Mouse (Mus musculus) left cerebral cortex, adult 8-10 months (tissue): ENCODE results near the gene Lrp11. TPM values are rescaled to one million over a fixed set of nuclear protein-coding genes. Genes with fewer than 3 reads are reported as not detected.
"Not testable (repeated sequence)": the region's sequence is repeated elsewhere in the genome, so short reads cannot be mapped to it uniquely, and the experiment has no call there.

Experiments used
- DNase-seq, 2 experiments: peaks; one replicate each; pipeline ENCODE4 v3.0.0; 2022; ENCODE audit warnings: low spot score in 2 of 2
- total RNA-seq, 4 experiments: library from RNA; stranded (reverse); gene quantifications; 2 replicates each; pipeline ENCODE4 v1.2.4; 2022

Lrp11 gene
- total RNA-seq, result 100 to 1,000 TPM; 133 to 153 (median 140) TPM

DNA sequence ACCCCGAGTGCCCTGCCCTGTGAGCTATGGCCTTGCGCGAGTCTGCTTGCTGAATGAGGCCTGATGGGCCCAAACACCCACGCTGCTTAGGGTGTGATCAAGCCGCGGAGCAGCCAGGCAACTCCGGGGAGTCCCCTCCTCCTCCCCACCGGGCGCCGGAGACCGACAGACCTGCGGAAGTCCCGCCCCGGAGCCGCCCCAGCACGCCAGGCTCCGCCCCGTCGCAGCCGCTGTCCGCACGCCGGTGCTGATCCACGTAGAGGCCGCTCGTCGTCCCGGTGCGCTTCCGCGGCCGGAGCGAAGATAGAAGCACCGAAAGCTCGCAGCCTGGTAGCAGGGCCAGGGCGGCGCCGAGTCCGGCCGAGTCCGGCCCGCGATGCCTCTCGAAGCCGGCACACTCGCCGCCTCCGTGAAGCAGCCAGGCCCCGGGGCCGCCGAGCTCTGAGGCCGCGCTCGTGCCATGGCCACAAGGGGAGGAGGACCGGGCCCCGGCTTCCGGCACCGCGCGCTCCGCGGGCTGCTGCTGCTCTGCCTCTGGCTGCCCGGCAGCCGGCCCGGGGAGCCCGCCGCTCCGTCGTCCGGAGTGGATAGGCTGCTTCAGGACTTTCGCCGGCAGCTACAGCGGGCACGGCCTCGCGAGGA lies at the start of gene Lrp11:
Gene Lrp11 (plus strand): TSS at position 209 of the 642 bp plus-strand sequence.
- DNase-seq, result peak; percentile 80 to 84

DNA sequence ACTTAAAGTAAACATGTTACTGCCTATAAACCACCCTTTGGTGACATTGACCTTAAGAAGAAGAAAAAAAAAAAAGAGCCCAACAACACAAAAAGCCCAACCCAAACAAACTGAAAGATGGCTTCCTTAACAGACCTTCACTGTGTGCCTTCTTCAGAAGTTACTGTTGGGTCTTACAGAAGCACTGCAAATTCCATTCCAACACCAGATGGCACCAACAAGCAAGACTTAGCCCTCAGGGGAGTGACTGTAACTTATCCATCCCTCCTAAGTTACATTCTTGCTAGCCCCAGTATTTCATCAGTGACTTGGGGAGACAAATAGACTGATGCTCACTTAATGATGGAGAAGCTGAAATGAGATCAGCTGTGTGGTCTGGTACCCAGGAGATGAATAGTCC lies 11.6 kb upstream of the Lrp11 start:
- no peak for DNase-seq

DNA sequence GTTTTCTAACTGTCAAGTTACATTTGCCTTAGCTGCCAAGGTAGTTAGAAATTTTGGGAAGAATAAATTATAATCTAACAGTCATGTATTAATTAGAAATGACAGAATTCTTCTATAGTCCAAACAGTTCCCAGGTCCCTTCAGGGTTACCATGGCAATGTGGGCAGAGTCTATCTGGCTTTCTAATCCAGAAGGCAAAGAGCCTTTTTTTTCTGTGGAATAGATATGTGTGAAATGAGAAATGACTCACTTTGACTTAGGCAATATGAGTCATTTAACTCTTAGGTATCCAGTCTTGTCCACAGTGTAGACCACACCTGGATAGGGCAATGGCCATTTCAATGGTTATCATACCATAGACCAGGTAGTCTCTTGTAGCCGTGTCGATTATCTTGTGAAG lies 8.2 kb upstream of the Lrp11 start:
- DNase-seq, result no peak

DNA sequence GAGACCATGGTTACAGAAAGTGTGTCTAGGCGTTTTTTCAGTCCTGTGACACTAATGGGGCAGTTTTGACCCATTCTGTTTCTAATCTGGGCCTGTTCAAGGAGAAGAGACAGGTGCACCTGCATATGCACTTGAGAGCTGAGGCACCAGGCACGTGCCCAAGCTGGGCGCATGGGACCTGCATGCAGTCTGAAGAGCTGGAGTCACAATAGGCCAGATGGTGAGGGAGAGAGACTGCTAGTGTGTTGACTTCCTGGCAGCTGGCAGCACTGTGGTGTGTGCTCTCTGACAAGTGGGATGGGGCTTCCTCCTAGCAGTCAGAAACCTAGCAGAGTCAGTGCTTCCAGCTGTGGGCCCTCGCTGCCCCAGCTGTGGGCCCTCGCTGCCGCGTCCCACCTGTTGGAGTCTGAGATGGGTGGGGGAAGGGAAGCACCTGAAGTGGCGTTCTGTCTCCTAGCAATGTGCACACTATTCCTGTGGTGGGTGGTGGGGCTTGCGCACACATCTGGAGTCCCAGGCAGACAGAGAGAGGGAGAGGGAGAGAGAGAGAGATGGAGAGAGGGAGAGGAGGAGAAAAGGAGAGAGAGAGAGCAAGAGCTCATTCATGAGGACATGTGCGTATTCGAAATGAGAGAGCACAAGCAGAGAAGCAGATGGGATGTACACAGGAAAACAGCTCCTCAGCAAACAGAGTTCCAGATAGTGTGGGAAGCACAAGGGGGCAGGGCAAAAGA lies 7.3 kb upstream of the Lrp11 start:
- no peak for DNase-seq

DNA sequence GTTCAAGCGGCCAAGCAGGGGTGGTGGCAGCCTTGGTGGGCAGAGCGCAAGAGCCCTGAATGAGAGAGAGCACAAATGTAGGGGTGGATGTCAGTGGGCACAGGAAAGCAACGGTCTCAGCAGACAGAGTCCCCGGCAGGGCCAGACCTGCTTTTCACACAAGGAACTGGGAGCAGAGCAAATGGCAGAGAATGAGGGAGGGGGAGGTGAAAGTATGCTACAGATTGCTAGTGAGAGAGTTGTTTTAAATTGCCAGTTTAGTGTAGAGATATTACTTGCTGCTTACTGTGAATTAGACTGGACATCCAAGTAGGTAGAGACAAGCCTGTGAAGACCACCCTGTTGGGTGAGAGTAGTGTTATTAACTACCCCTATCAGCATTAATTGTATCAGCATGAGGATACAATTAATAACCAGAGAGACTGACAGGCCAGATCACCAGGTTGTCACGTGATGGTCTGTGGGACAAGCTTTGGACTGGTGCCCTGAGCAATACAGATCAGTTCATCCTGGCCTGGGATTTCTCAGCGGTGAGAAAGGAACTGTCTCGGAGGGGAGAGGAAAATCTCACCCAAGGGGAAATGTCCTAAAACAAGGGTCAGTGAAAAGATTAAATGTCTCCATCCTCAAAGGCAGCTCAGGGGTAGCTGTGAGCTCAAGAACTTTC lies 6.6 kb upstream of the Lrp11 start:
- no peak for DNase-seq

DNA sequence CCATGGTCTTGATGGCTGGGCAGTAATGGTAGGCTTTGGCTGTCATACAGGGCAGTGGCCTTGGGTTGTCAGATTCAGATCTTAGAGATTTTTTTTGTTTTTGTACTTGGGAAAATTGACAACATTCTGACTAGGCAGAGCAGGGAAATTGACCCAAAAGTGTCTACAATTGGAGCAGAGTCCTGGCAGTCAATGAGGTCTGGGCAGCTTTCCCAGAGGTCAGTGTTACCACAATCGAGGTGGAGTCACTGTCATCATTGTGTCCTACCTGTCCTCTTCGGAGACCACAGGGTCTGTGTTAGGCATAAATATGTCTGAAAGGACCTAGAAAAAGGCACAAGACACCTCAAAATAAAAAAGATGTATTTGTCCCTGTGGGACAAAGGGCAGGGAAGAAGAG lies 2.8 kb upstream of the Lrp11 start:
- no peak for DNase-seq

DNA sequence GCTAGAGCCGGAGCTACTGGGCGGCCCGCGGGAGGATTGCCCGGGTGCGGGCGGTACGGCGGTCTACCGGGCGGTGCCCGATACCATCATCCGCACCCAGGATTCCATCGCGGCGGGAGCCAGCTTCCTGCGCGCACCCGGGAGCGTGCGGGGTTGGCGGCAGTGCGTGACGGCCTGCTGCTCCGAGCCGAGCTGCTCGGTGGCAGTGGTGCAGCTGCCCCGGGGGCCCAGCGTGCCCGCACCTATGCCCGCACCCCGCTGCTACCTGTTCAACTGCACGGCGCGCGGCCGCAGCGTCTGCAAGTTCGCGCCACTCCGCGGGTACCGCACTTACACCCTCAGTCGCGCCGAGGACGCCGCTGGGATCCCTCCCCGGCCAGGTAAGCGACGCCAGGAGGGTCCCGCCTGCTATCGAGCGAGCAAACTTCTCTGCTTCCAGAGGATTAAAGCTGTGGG lies 662 bp downstream of the Lrp11 start:
- peak in 1 of 2 experiments; percentile 20 for DNase-seq

DNA sequence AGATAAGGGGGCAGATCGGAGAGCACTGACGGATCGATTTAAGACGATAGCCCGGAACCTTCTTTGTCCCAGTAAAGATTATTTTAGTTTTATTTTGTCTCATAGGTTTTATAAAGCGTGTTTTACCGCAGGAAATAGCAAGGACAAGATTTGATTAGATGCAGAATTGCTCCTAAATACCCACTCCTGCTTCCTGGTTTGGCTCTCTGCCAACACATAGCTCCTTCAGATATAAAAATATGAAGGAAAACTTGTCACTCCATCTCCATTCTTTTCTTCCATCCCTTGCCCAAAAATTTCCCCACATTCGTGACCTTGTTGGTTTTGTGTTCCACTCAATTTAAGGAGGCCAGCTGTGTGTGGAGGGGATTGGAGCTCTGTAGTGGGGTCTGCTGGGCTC lies 1.2 kb downstream of the Lrp11 start:
- DNase-seq, result no peak

DNA sequence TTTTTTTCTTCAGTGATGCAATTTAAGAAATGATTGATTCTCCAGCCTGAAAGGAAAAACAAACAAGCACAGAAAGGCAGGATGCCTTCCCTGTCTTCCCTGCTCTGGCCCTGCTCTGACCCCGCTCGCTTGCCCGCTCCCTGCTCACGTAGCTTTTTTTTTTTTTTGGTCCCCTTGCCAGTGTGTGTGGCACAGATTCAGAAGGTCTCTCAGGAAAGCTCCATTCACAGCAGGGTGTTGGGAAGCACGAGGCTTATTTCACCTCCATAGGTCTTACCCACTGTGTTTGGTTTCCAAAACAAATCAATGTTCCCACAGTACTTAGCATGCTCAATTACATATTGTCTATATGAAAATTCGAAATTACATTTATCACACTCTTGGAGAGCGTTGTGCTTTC lies 5.2 kb downstream of the Lrp11 start:
- DNase-seq, result no peak

DNA sequence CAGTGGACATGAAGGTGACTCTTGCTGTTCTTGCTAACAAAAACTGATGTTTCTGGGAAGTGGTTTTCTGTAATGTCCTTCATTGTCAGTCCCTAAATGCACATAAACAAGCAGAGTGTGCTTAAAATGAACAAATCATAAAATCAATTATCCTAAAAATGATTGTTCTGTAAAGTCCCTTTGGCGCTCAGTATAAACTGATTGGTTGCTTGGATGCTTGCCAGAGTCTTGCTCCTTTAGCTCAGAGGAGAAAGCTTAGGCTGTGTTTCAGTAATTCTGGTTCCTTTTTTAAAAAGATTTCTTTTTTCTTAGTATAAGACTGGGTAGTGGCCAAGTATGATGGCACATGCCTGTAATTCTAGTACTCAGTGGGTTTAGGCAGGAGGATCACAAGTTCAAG lies 6.7 kb downstream of the Lrp11 start:
- DNase-seq, result no peak

DNA sequence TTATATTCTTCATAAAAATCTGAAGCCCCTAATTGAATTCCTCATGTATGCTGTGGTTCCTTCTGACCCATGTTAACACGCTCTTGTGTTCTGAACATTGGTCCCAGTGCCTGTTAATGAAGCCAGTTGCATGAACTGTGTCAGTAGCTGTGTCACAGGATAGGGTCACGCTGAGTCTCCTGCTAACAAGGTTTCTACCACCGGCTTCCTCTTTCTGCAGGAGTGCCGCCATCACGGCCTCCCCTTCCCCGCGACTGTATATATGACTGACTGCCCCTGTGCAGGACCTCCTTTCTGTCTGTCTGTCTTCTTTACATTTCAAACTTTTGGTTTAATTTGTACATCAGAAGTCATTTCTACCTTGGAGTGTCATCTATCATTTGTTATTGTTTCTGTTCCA lies 8.6 kb downstream of the Lrp11 start:
- DNase-seq, result no peak

DNA sequence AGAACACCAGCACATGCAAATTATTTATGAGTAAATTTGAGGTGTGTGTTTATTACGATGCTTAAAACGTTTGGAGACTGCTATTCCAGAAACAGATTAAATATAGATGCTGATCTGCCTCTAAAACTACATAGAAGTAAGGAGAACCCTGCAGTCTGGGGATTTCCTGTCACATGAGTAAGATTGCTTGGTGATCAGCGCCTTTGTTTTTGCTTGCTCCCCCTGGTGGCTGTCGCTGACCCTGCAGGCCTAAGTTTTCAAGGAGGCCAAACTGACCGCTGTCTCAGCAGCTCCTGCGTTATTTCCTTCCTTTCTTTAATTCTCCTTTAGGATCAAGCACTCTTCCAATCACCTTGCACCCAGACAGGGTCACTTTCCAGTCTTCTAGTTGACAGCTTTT lies 11.0 kb downstream of the Lrp11 start:
- peak in 1 of 2 experiments; percentile 61 for DNase-seq

DNA sequence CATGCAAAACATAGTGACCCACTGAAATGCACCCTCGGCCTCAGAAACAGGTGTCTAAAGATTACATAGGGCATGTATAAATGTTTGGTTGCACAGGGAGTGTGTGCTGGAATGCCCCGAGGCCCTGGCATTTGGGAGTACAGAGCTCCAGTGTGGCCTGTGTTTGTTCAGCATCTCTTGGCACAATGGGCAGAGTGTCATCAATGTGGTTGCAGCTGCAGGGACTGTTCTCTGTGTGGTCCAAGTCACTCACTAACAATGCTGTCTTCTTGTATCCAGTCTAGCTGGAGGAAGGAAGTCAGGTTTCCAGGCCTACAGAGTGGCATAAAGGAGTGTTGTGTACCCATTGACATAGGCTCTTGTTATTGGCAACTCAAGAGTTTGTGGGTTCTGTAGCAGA lies 15.6 kb downstream of the Lrp11 start:
- peak in 1 of 2 experiments; percentile 41 for DNase-seq

DNA sequence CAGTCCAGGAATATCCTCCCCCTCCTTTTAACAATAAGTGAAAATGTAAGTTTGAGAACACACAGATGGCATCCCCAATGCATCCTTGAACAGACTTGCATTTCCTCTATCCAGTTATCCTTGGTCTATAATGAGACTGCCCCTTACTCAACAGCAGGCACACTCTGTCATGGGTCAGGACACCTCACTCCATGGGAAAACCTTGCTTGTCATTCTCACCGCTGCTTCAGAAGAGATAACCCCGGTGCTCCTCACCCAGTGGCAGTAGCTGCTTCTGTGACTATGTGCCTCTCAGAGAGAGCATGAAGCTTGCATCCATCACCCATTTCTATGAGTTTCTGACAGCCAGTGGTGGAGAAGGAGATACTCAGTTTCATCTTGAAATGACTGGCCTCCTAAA lies 16.8 kb downstream of the Lrp11 start:
- no peak for DNase-seq

DNA sequence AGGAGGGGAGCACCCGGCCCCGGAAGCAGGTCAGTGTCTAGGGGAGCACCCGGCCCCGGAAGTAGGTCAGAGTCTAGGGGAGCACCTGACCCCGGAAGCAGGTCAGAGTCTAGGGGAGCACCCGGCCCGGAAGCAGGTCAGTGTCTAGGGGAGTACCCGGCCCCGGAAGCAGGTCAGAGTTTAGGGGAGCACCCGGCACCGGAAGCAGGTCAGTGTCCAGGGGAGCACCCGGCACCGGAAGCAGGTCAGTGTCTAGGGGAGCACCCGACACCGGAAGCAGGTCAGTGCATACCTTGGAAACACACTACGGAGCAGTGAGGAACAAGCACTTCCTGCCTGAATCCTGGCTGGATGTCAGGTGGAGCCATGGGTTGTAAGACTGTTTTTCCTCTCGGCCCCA lies 19.0 kb downstream of the Lrp11 start:
- no peak for DNase-seq

DNA sequence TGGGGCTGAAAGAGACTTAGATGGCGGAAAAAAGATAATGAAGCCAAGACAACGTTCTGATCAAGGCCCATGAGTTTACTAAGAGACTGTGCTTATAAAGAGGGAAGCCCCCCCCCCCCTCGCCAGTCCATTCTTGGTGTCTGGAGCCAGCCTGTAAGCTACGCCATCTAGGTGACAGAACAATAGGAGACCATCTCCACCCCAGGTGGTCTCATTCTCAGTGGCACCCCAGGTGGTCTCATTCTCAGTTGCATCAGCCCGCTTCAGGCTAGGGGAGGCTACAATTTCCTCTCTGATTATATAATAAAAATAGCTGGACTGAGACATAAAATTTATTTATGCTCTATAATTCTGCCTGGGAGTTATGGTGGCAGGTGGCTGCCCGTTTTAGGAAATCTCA lies 22.0 kb downstream of the Lrp11 start:
- DNase-seq, result no peak

DNA sequence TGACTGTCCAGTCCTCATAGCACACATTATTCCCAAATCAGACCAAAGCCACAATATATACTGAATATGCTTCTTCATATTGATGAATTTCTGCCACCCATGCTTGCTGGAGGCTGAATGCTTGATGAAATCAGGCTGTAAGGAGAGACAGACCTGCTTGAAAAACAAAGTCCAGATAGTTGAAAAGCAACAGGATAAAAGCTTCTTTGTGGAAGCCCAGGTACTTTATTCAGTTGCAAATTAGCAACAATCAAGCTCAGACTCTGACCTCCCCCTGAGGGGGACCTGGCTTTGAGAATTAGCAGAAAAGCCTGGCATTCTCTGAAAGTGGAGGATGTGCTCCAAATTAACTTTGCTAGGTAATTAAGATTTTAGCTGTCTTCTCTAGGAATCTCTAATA lies 22.6 kb downstream of the Lrp11 start:
- not testable (repeated sequence) for DNase-seq

DNA sequence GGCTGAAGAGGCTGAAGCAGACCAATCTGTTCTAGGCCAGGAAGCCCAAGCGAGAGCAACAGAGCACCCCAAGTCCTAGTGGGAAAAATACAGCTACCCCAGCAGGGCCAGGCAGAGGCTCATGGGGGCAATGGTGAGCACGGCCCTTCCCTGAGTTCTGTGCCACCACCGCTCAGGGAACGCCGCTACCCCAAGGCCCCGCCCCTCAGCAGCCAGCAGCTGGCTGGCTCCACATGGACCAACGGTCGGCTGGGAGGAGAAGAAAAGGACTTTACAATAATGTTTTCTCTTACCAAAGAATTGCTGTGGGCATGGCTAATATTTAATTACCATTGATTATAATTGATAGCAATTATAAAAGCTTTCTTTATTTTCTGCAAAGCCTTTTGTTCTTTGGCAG lies 25.2 kb downstream of the Lrp11 start:
- DNase-seq, result no peak

DNA sequence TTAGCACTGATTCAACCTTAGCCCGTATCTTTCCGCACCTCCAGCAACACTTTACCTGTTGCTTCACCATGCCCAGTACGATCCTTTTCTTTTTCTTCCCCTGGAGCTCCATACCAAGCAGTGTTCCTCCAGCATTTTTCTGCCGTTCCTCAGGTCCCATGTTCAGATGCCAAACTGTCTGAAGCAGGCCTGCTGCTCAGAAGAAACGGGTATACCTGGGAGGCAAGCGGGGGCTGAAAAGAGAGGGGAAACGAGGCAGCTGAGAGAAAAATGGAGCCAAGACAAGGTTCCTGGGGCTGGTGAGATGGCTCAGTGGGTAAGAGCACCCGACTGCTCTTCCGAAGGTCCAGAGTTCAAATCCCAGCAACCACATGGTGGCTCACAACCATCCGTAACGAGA lies 27.5 kb downstream of the Lrp11 start:
- not testable (repeated sequence) for DNase-seq

DNA sequence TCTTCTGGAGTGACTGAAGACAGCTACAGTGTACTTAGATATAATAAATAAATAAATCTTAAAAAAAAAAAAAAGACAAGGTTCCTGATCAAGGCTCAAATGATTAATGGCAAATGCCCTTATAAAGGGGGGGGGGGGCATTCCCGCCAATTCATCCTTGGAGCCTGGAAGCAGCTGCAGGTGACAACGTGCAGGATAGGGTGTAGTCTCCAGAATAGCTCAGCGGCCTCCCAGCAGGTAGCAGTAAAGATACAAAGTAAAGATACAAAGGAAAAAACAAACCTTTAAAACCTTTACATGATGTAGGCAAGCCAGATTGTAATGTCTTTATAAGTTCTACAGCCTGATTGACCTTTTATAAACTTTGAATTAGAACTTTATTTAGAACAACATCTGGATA lies 28.0 kb downstream of the Lrp11 start:
- not testable (repeated sequence) for DNase-seq

DNA sequence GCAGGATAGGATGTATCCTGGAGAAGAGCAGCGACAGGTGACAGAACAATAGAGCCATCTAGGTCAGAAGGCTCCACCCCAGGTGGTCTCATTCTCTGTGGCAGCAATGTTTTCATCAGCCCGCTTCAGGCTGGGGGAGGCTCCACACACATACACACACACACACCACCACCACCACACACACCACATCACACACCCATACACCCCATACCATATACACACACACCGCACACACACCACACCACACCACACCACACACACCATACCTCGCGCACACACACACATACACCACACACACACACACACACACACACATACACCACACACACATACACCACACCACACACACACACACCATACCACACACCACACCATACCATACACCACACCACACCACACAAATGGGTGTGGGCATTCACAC lies 30.2 kb downstream of the Lrp11 start:
- DNase-seq, result no peak

DNA sequence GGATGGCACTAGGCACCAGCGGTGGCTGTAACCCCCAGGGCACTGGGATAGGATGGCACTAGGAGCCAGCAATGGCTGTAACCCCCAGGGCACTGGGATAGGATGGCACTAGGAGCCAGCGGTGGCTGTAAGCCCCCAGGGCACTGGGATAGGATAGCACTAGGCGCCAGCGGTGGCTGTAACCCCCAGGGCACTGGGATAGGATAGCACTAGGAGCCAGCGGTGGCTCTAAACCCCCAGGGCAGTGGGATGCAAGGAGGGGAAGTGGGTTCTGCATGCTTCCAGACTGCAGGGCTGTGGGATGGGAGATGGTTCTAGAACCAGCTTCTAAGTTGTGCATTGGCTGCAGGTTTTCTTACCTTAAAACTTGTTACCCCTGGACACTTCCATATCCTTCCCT lies 31.1 kb downstream of the Lrp11 start:
- no peak for DNase-seq

DNA sequence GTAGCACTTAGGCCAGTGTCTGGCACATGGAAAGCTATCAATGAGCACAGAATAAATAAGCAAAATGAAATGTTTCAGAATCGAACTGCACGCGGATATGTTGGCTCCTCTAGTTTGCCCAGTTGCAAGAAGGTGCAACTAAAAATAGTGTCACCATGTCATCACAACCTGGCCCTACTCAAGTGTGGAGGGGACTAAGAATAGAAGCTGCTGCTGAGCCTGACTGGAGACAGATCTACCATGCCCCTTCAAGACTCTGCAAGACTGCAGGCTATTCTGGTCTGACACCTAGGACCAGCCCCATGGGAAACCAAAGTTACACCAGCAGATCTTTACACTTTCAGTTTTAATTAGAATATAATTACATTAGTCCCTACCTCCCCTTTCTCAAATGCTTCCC lies 32.8 kb downstream of the Lrp11 start:
- no peak for DNase-seq
